Mouse (Mus musculus) erythroblast, embryonic 14.5 days (primary cell): ENCODE results near the gene 2810006K23Rik.

Experiments
- GATA1 ChIP-seq: IDR thresholded peaks from 2 replicates; pipeline ENCODE4 v1.6.1; 2012; ENCODE audit warnings: low read length, inconsistent platforms, mixed read lengths
- TAL1 ChIP-seq: IDR thresholded peaks from 3 replicates; pipeline ENCODE4 v1.6.1; 2012; ENCODE audit warnings: low read length, inconsistent platforms, mixed read lengths

GRCm38 (mm10) chr5:124376401-124376800 is 48.5 kb downstream of the 2810006K23Rik start:
- no peak for TF ChIP-seq GATA1
- TF ChIP-seq TAL1, result no peak
